Mouse (Mus musculus): Measurements from ENCODE around the gene Gm9.
"Not testable (repeated sequence)": the region's sequence is repeated elsewhere in the genome, so short reads cannot be mapped to it uniquely, and the experiment has no call there.

DNA sequence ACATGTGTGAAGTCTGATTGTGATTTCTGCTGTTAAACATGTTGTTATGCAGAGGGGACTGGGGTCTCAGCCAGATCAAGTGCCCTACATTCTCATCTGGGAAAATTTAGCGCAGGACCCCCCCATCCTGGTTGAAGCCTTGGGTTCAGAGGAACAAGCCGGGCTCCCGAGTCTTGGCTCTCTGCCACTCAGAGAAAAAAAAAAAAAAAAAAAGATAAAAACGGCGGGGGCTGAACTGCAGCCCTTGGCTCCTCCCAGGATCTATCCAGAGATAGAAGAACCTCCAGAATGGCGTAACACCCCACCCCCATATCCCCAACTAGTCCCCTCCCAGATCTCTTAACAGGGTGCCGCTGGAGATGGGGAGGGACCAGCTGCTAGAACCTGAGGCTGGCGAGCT is 26.4 kb downstream of the Gm9 start:
- not testable (repeated sequence) for TF ChIP-seq CTCF, EP300 (IDR thresholded peaks at IDR 0.05; ENCODE audit: low read depth)
